Mouse (Mus musculus) lung, postnatal 0 days (tissue): ENCODE results near the gene Gtse1.

Experiments
- CTCF ChIP-seq: IDR thresholded peaks from 2 replicates; pipeline ENCODE4 v1.5.1; 2016; ENCODE audit warnings: antibody characterized with exemption, mild to moderate bottlenecking
- EP300 ChIP-seq: IDR thresholded peaks from 2 replicates; pipeline ENCODE4 v1.6.1; 2016; ENCODE audit warnings: antibody characterized with exemption, mild to moderate bottlenecking, control low read depth

GRCm38 (mm10) chr15:85810462-85810805 is 49.1 kb upstream of the Gtse1 start:
- TF ChIP-seq CTCF (no peak), EP300 (no peak)
